Mouse (Mus musculus) MEL (cell line): ENCODE data around the gene Ngly1. TPM values are rescaled to one million over a fixed set of nuclear protein-coding genes. Genes with fewer than 3 reads are reported as not detected.

Experiments used
- DNase-seq: peaks from one replicate; pipeline ENCODE4 v3.0.0; 2011; ENCODE audit warnings: low read depth, low spot score
- H3K27ac ChIP-seq: 2 replicates; pipeline ENCODE4 v1.5.1; 2012; ENCODE audit warnings: low read depth, mild to moderate bottlenecking, control low read depth, low read length, moderate library complexity; ENCODE audit not compliant: control insufficient read depth
- H3K27me3 ChIP-seq, 2 experiments: fragments of 150-350 bp in 1 of 2; sonication (generic) in 1 of 2; 2 replicates each; pipeline ENCODE4 v1.6.1; 2012; ENCODE audit warnings: low read length in 2 of 2, mild to moderate bottlenecking in 2 of 2, improper control_type of control experiment in 1 of 2, moderate library complexity in 1 of 2; ENCODE audit not compliant: insufficient read depth in 2 of 2, control insufficient read depth in 1 of 2
- H3K36me3 ChIP-seq, 2 experiments: 2 replicates each; pipeline ENCODE4 v1.6.1; 2012 to 2014; ENCODE audit warnings: low read length in 2 of 2, improper control_type of control experiment in 1 of 2, inconsistent platforms in 1 of 2, mild to moderate bottlenecking in 1 of 2; ENCODE audit not compliant: insufficient read depth in 2 of 2, control insufficient read depth in 1 of 2
- H3K4me1 ChIP-seq, 2 experiments: fragments of 150-350 bp in 1 of 2; sonication (generic) in 1 of 2; 2 replicates each; pipeline ENCODE4 v1.6.1; 2012; ENCODE audit warnings: low read length in 2 of 2, improper control_type of control experiment in 1 of 2, mild to moderate bottlenecking in 1 of 2; ENCODE audit not compliant: insufficient read depth in 2 of 2, control insufficient read depth in 1 of 2
- H3K4me3 ChIP-seq, 2 experiments: fragments of 150-350 bp in 1 of 2; sonication (generic) in 1 of 2; 2 replicates each; pipeline ENCODE4 v1.5.1; 2012; ENCODE audit warnings: low read depth in 2 of 2, low read length in 2 of 2, mild to moderate bottlenecking in 2 of 2, moderate library complexity in 2 of 2, control low read depth in 1 of 2, improper control_type of control experiment in 1 of 2; ENCODE audit not compliant: control insufficient read depth in 1 of 2, insufficient read depth in 1 of 2
- H3K79me2 ChIP-seq: 2 replicates; pipeline ENCODE4 v1.6.1; 2012; ENCODE audit warnings: mild to moderate bottlenecking, low read length, moderate library complexity; ENCODE audit not compliant: control insufficient read depth, poor library complexity, insufficient read depth
- H3K9ac ChIP-seq: 2 replicates; pipeline ENCODE4 v1.6.1; 2012; ENCODE audit warnings: low read depth, mild to moderate bottlenecking, control low read depth, low read length, moderate library complexity; ENCODE audit not compliant: control insufficient read depth, poor library complexity, severe bottlenecking
- H3K9me3 ChIP-seq: fragments of 150-350 bp; sonication (generic); replicated peaks from 2 replicates; pipeline ENCODE4 v1.6.1; 2012; ENCODE audit warnings: mild to moderate bottlenecking, low read length, improper control_type of control experiment, moderate library complexity; ENCODE audit not compliant: insufficient read depth
- BHLHE40 ChIP-seq: IDR thresholded peaks from 2 replicates; pipeline ENCODE4 v1.6.1; 2012; ENCODE audit warnings: low read depth, mild to moderate bottlenecking, inconsistent platforms, low read length, improper control_type of control experiment, borderline replicate concordance
- CHD2 ChIP-seq: IDR thresholded peaks from 2 replicates; pipeline ENCODE4 v1.6.1; 2011; ENCODE audit warnings: low read length, improper control_type of control experiment
- CTCF ChIP-seq, 3 experiments: IDR thresholded peaks in 2 of 3; conservative IDR thresholded peaks in 1 of 3; 2 replicates each; pipeline ENCODE4 v1.5.1; 2011 to 2012; ENCODE audit warnings: low read length in 3 of 3, low read depth in 2 of 3, mild to moderate bottlenecking in 2 of 3, improper control_type of control experiment in 1 of 3, inconsistent platforms in 1 of 3, mixed read lengths in 1 of 3, moderate library complexity in 1 of 3; ENCODE audit not compliant: control insufficient read depth in 1 of 3, insufficient read depth in 1 of 3, poor library complexity in 1 of 3, severe bottlenecking in 1 of 3
- E2F4 ChIP-seq: IDR thresholded peaks from 2 replicates; pipeline ENCODE4 v1.6.1; 2011; ENCODE audit warnings: low read depth, low read length, improper control_type of control experiment, borderline replicate concordance
- ETS1 ChIP-seq: IDR thresholded peaks from 2 replicates; pipeline ENCODE4 v1.6.1; 2012; ENCODE audit warnings: low read depth, mild to moderate bottlenecking, inconsistent platforms, low read length, improper control_type of control experiment, moderate library complexity
- GATA1 ChIP-seq: IDR thresholded peaks from 2 replicates; pipeline ENCODE4 v1.6.1; 2011; ENCODE audit warnings: low read depth, low read length, improper control_type of control experiment
- HCFC1 ChIP-seq: IDR thresholded peaks from 2 replicates; pipeline ENCODE4 v1.6.1; 2012; ENCODE audit warnings: low read depth, mild to moderate bottlenecking, inconsistent platforms, low read length, improper control_type of control experiment, moderate library complexity
- JUND ChIP-seq: IDR thresholded peaks from 2 replicates; pipeline ENCODE4 v1.6.1; 2011; ENCODE audit warnings: low read depth, mild to moderate bottlenecking, improper control_type of control experiment, low read length
- MAX ChIP-seq: IDR thresholded peaks from 2 replicates; pipeline ENCODE4 v1.6.1; 2011; ENCODE audit warnings: low read length, improper control_type of control experiment
- MAZ ChIP-seq: IDR thresholded peaks from 2 replicates; pipeline ENCODE4 v1.6.1; 2012; ENCODE audit warnings: low read depth, mild to moderate bottlenecking, inconsistent platforms, low read length, improper control_type of control experiment
- MEF2A ChIP-seq: IDR thresholded peaks from 2 replicates; pipeline ENCODE4 v1.6.1; 2014; ENCODE audit warnings: low read depth, mild to moderate bottlenecking, inconsistent platforms, low read length, improper control_type of control experiment; ENCODE audit not compliant: poor library complexity, insufficient replicate concordance, severe bottlenecking; ENCODE audit errors: extremely low read depth
- MYC ChIP-seq: IDR thresholded peaks from 2 replicates; pipeline ENCODE4 v1.6.1; 2011; ENCODE audit warnings: low read depth, mild to moderate bottlenecking, low read length, improper control_type of control experiment, moderate library complexity
- NELFE ChIP-seq: IDR thresholded peaks from 2 replicates; pipeline ENCODE4 v1.6.1; 2011; ENCODE audit warnings: low read depth, low read length, improper control_type of control experiment
- NRF1 ChIP-seq: IDR thresholded peaks from 2 replicates; pipeline ENCODE4 v1.6.1; 2014; ENCODE audit warnings: low read depth, mild to moderate bottlenecking, inconsistent platforms, low read length, improper control_type of control experiment, moderate library complexity; ENCODE audit not compliant: poor library complexity, insufficient read depth, severe bottlenecking
- RAD21 ChIP-seq: IDR thresholded peaks from 2 replicates; pipeline ENCODE4 v1.6.1; 2011; ENCODE audit warnings: mild to moderate bottlenecking, low read depth, low read length, improper control_type of control experiment
- RCOR1 ChIP-seq: IDR thresholded peaks from 2 replicates; pipeline ENCODE4 v1.6.1; 2012; ENCODE audit warnings: low read depth, mild to moderate bottlenecking, inconsistent platforms, low read length, improper control_type of control experiment
- SIN3A ChIP-seq: IDR thresholded peaks from 2 replicates; pipeline ENCODE4 v1.6.1; 2012; ENCODE audit warnings: low read length, improper control_type of control experiment, inconsistent platforms
- TAL1 ChIP-seq: IDR thresholded peaks from 2 replicates; pipeline ENCODE4 v1.6.1; 2012; ENCODE audit warnings: mild to moderate bottlenecking, inconsistent platforms, low read length, moderate library complexity, mixed read lengths
- TBP ChIP-seq: IDR thresholded peaks from 2 replicates; pipeline ENCODE4 v1.8.0; 2011; ENCODE audit warnings: low read depth, low read length, improper control_type of control experiment
- TCF12 ChIP-seq: IDR thresholded peaks from 2 replicates; pipeline ENCODE4 v1.6.1; 2014; ENCODE audit warnings: low read depth, mild to moderate bottlenecking, inconsistent platforms, low read length, improper control_type of control experiment, moderate library complexity
- USF2 ChIP-seq, 2 experiments: IDR thresholded peaks; 2 replicates each; pipeline ENCODE4 v1.6.1; 2011 to 2012; ENCODE audit warnings: improper control_type of control experiment in 2 of 2, low read length in 2 of 2, borderline replicate concordance in 1 of 2, inconsistent platforms in 1 of 2, low read depth in 1 of 2, mild to moderate bottlenecking in 1 of 2; ENCODE audit not compliant: insufficient read depth in 1 of 2
- ZKSCAN1 ChIP-seq: IDR thresholded peaks from 2 replicates; pipeline ENCODE4 v1.6.1; 2012; ENCODE audit warnings: low read depth, mild to moderate bottlenecking, inconsistent platforms, low read length, improper control_type of control experiment, moderate library complexity
- ZMIZ1 ChIP-seq: IDR thresholded peaks from 2 replicates; pipeline ENCODE4 v1.6.1; 2012; ENCODE audit warnings: low read depth, mild to moderate bottlenecking, inconsistent platforms, low read length, improper control_type of control experiment, moderate library complexity
- ZNF384 ChIP-seq: IDR thresholded peaks from 2 replicates; pipeline ENCODE4 v1.6.1; 2012; ENCODE audit warnings: low read depth, mild to moderate bottlenecking, inconsistent platforms, low read length, improper control_type of control experiment
- polyA plus RNA-seq, 2 experiments: library from polyadenylated mRNA; stranded (reverse) in 1 of 2; unstranded in 1 of 2; fragments of >175 nt in 1 of 2; fragments of >200 nt in 1 of 2; gene quantifications; 2 replicates each; pipeline versions ENCODE4 v1.2.1 to v1.2.4; 2012; ENCODE audit warnings: low replicate concordance in 2 of 2, low read depth in 1 of 2; ENCODE audit not compliant: insufficient read length in 2 of 2, insufficient read depth in 1 of 2, missing spikeins in 1 of 2
- total RNA-seq: library from RNA; depleted of rRNA; stranded (reverse); fragments of 300-350 nt; gene quantifications from 2 replicates; pipeline ENCODE4 v1.2.3, GENCODE M21; 2012

Gene Ngly1
- total and polyA plus RNA-seq, 3 experiments, result 26.7 to 28.7 TPM; not detected in 1

GRCm38 (mm10) chr14:16269776-16270175, 20.7 kb downstream of the Ngly1 start:
- TF ChIP-seq MAX (no peak), ZMIZ1 (no peak), E2F4 (no peak), MAZ (no peak), ZNF384 (no peak), HCFC1 (no peak), GATA1 (no peak), TBP (no peak), RCOR1 (no peak), SIN3A (no peak), JUND (no peak), ZKSCAN1 (no peak), USF2 (IDR thresholded peaks at IDR 0.05; ENCODE audit: borderline replicate concordance in 1 of 2, insufficient read depth in 1 of 2, low read depth in 1 of 2, low read length in 2 of 2) (no peak), BHLHE40 (no peak)
- no peaks in the 10 kb centered on the region for H3K79me2 ChIP-seq
- peaks cover 0 to 5% of the 10 kb centered on the region in 2 experiments for H3K36me3 ChIP-seq
- peaks cover 2% of the 10 kb centered on the region in 2 experiments; a peak in 1 of 4 replicates for H3K4me1 ChIP-seq
- H3K4me3 ChIP-seq, result no peak overlapping the region
- no peak overlapping the region for H3K27ac ChIP-seq
- H3K27me3 ChIP-seq, result no peaks in the 10 kb centered on the region
- DNase-seq, result no peak
- H3K9me3 ChIP-seq, result no peaks in the 10 kb centered on the region
- H3K9ac ChIP-seq, result no peak overlapping the region

- DNase-seq, result no peak
- Histone ChIP-seq H3K27me3 (no peaks in the 10 kb centered on the region), H3K79me2 (no peaks in the 10 kb centered on the region), H3K9ac (no peak overlapping the region), H3K4me3 (no peak overlapping the region), H3K4me1 (peaks cover 2% of the 10 kb centered on the region in 2 experiments; a peak in 1 of 4 replicates), H3K27ac (no peak overlapping the region), H3K9me3 (no peaks in the 10 kb centered on the region), H3K36me3 (peaks cover 0 to 5% of the 10 kb centered on the region in 2 experiments; a peak in 3 of 4 replicates)
- TF ChIP-seq RAD21 (no peak), ZNF384 (no peak), MAX (no peak), ETS1 (no peak), MYC (no peak), CHD2 (no peak), NRF1 (no peak), MEF2A (no peak), TAL1 (no peak), TBP (no peak), NELFE (no peak), HCFC1 (no peak), CTCF (IDR thresholded peaks at IDR 0.05 in 2 of 3, conservative IDR thresholded peaks at IDR 0.05 in 1 of 3; ENCODE audit: control insufficient read depth in 1 of 3, insufficient read depth in 1 of 3, low read depth in 2 of 3, low read length in 3 of 3, poor library complexity in 1 of 3, severe bottlenecking in 1 of 3) (no peak), GATA1 (no peak), TCF12 (no peak), E2F4 (no peak)
Measured at GRCm38 (mm10) chr14:16273677-16274076, 24.6 kb downstream of the Ngly1 start.
